Mouse (Mus musculus): ENCODE results near the gene Slc29a3.

GRCm38 (mm10) chr10:60726896-60727295 is 25.7 kb downstream of the Slc29a3 start:
- TF ChIP-seq USF1 (IDR thresholded peaks at IDR 0.05; ENCODE audit: low read depth) (no peak), CEBPB (IDR thresholded peaks at IDR 0.05; ENCODE audit: insufficient read depth, poor library complexity, severe bottlenecking) (no peak), POLR2A (IDR thresholded peaks at IDR 0.05; ENCODE audit: insufficient read length, low read depth) (no peak), MYOD1 (IDR thresholded peaks at IDR 0.05; ENCODE audit: control insufficient read depth in 1 of 3, insufficient read length in 2 of 3, low read depth in 2 of 3) (no peak), MYOG (IDR thresholded peaks at IDR 0.05; ENCODE audit: control insufficient read depth in 1 of 3, insufficient read depth in 1 of 3, insufficient read length in 2 of 3, low read depth in 2 of 3) (no peak), SRF (IDR thresholded peaks at IDR 0.05; ENCODE audit: control insufficient read depth, insufficient read length, low read depth) (no peak), E2F4 (IDR thresholded peaks at IDR 0.05; ENCODE audit: insufficient read depth) (no peak)

All from myocyte (in vitro differentiated cells).